Mouse (Mus musculus) G1E (cell line): ENCODE measurements around the gene Etl4. TPM values are rescaled to one million over a fixed set of nuclear protein-coding genes. Genes with fewer than 3 reads are reported as not detected.

Source experiments
- ATAC-seq: 2 replicates; pipeline ENCODE4 v1.8.0; 2016; ENCODE audit warnings: mild to moderate bottlenecking; ENCODE audit not compliant: insufficient number of reproducible peaks, poor library complexity, low FRiP score, severe bottlenecking; ENCODE audit errors: extremely low read depth
- DNase-seq: peaks from one replicate; pipeline ENCODE4 v3.0.0; 2012; ENCODE audit warnings: low spot score
- H3K27me3 ChIP-seq: 2 replicates; pipeline ENCODE4 v1.6.1; 2012; ENCODE audit warnings: mild to moderate bottlenecking, low read length, inconsistent platforms; ENCODE audit not compliant: insufficient read depth
- H3K36me3 ChIP-seq: replicated peaks from 2 replicates; pipeline ENCODE3; 2012; ENCODE audit warnings: mild to moderate bottlenecking, inconsistent platforms
- H3K4me1 ChIP-seq: 2 replicates; pipeline ENCODE4 v1.6.1; 2012; ENCODE audit warnings: low read depth, low read length, inconsistent platforms, mixed read lengths; ENCODE audit not compliant: insufficient read depth
- H3K4me3 ChIP-seq: 2 replicates; pipeline ENCODE4 v1.5.1; 2012; ENCODE audit warnings: low read depth, mild to moderate bottlenecking, inconsistent platforms, low read length, moderate library complexity, mixed read lengths
- H3K9me3 ChIP-seq: replicated peaks from 2 replicates; pipeline ENCODE4 v1.6.1; 2012; ENCODE audit warnings: inconsistent platforms
- CTCF ChIP-seq: IDR thresholded peaks from 2 replicates; pipeline ENCODE4 v1.5.1; 2012; ENCODE audit warnings: low read depth, low read length, inconsistent platforms, mixed read lengths
- GATA1 ChIP-seq: IDR thresholded peaks from 2 replicates; pipeline ENCODE4 v1.6.1; 2012; ENCODE audit warnings: borderline replicate concordance, low read length, inconsistent platforms, mixed read lengths
- GATA2 ChIP-seq: IDR thresholded peaks from 2 replicates; pipeline ENCODE4 v1.6.1; 2012; ENCODE audit warnings: low read depth, low read length, inconsistent platforms, borderline replicate concordance
- POLR2AphosphoS5 ChIP-seq: IDR thresholded peaks from 2 replicates; pipeline ENCODE4 v1.6.1; 2012; ENCODE audit warnings: low read depth, low read length, inconsistent platforms; ENCODE audit not compliant: insufficient replicate concordance
- TAL1 ChIP-seq: conservative IDR thresholded peaks from 2 replicates; pipeline ENCODE4 v1.6.1; 2012; ENCODE audit warnings: low read depth, low read length, inconsistent platforms, mixed read lengths
- polyA plus RNA-seq: library from polyadenylated mRNA; stranded (reverse); fragments of >175 nt; gene quantifications from 2 replicates; pipeline ENCODE4 v1.2.3, GENCODE M21; 2012
- total RNA-seq, 2 experiments: library from RNA; stranded (forward) in 1 of 2; stranded (reverse) in 1 of 2; fragments of 200-1000 nt in 1 of 2; fragments of >200 nt in 1 of 2; fragmentation: Nextera tagmentation in 1 of 2; gene quantifications; 2 replicates each; pipeline ENCODE4 v1.2.3; 2014 to 2017

Gene Etl4
- total and polyA plus RNA-seq, 3 experiments, result 0.44 TPM; not detected in 2

GRCm38 (mm10) chr2:20203011-20203410 lies 293.4 kb downstream of the Etl4 start:
- no peaks in the 10 kb centered on the region for H3K4me1 ChIP-seq
- DNase-seq (no peak), ATAC-seq (no peak)
- no peaks in the 10 kb centered on the region for H3K9me3 ChIP-seq
- no peaks in the 10 kb centered on the region; the same call in 1 of the 2 replicates for H3K27me3 ChIP-seq
- no peaks in the 10 kb centered on the region for H3K36me3 ChIP-seq
- no peak overlapping the region for H3K4me3 ChIP-seq
- no peak for TF ChIP-seq TAL1
- no peak for TF ChIP-seq CTCF

GRCm38 (mm10) chr2:20206647-20207046 lies 297.1 kb downstream of the Etl4 start:
- H3K9me3 ChIP-seq, result no peaks in the 10 kb centered on the region
- DNase-seq, result no peak
- H3K4me3 ChIP-seq, result no peak overlapping the region
- TF ChIP-seq GATA2 (no peak), GATA1 (no peak), TAL1 (no peak), CTCF (no peak), POLR2AphosphoS5 (no peak)
- no peak for ATAC-seq
- H3K27me3 ChIP-seq, result no peaks in the 10 kb centered on the region
- H3K4me1 ChIP-seq, result no peaks in the 10 kb centered on the region
- H3K36me3 ChIP-seq, result no peaks in the 10 kb centered on the region

GRCm38 (mm10) chr2:20208683-20209194 lies 299.2 kb downstream of the Etl4 start:
- DNase-seq (no peak), ATAC-seq (no peak)
- H3K27me3 ChIP-seq, result no peaks in the 10 kb centered on the region
- no peaks in the 10 kb centered on the region for H3K36me3 ChIP-seq
- no peaks in the 10 kb centered on the region for H3K9me3 ChIP-seq
- no peaks in the 10 kb centered on the region for H3K4me1 ChIP-seq
- TF ChIP-seq POLR2AphosphoS5 (no peak), TAL1 (no peak), GATA2 (no peak), GATA1 (no peak), CTCF (no peak)
- H3K4me3 ChIP-seq, result no peak overlapping the region

- no peak for DNase-seq
These were observed 299.8 kb downstream of the Etl4 start for GRCm38 (mm10) chr2:20209359-20209758.

GRCm38 (mm10) chr2:20216275-20216674 lies 306.7 kb downstream of the Etl4 start:
- no peaks in the 10 kb centered on the region for H3K36me3 ChIP-seq
- DNase-seq (no peak), ATAC-seq (no peak)
- TF ChIP-seq CTCF (no peak), TAL1 (no peak), POLR2AphosphoS5 (no peak), GATA2 (no peak), GATA1 (no peak)
- no peaks in the 10 kb centered on the region for H3K4me1 ChIP-seq
- H3K4me3 ChIP-seq, result no peak overlapping the region
- H3K27me3 ChIP-seq, result no peaks in the 10 kb centered on the region
- no peaks in the 10 kb centered on the region for H3K9me3 ChIP-seq

More at GRCm38 (mm10) chr2:20209359-20209758, 299.8 kb downstream of the Etl4 start:
- no peaks in the 10 kb centered on the region for H3K4me1 ChIP-seq
- ATAC-seq, result peak; percentile 34; the same call in 1 of the 2 replicates
- TF ChIP-seq CTCF, result no peak
- TF ChIP-seq GATA2, result no peak
- TF ChIP-seq TAL1, result no peak
- no peak for TF ChIP-seq POLR2AphosphoS5
- TF ChIP-seq GATA1, result no peak
- H3K9me3 ChIP-seq, result no peaks in the 10 kb centered on the region
- H3K36me3 ChIP-seq, result no peaks in the 10 kb centered on the region
- no peaks in the 10 kb centered on the region for H3K27me3 ChIP-seq
- H3K4me3 ChIP-seq, result no peak overlapping the region

- Histone ChIP-seq H3K36me3 (no peaks in the 10 kb centered on the region), H3K9me3 (no peaks in the 10 kb centered on the region), H3K4me1 (no peaks in the 10 kb centered on the region), H3K27me3 (no peaks in the 10 kb centered on the region), H3K4me3 (no peak overlapping the region)
- ATAC-seq (no peak), DNase-seq (no peak)
- TF ChIP-seq TAL1 (no peak), CTCF (no peak), GATA2 (no peak), POLR2AphosphoS5 (no peak), GATA1 (no peak)
These were observed 307.3 kb downstream of the Etl4 start for GRCm38 (mm10) chr2:20216686-20217437.
